Mouse (Mus musculus) intestine, embryonic 15.5 days (tissue): Measurements from ENCODE around the gene Olfr1441. TPM values are rescaled to one million over a fixed set of nuclear protein-coding genes. Genes with fewer than 3 reads are reported as not detected.

Experiments
- ATAC-seq: fragments of 200-750 bp; cut with Nextera tagmentation; 2 replicates; pipeline ENCODE4 v1.8.0; 2017; ENCODE audit warnings: moderate TSS enrichment, moderate library complexity
- H3K27ac ChIP-seq: fragments of 300-500 bp; sonication (generic); 2 replicates; pipeline ENCODE4 v1.5.1; 2015; ENCODE audit warnings: mild to moderate bottlenecking, inconsistent platforms
- H3K27me3 ChIP-seq: fragments of 300-500 bp; sonication (generic); replicated peaks from 2 replicates; pipeline ENCODE4 v1.6.1; 2015; ENCODE audit warnings: inconsistent platforms
- H3K36me3 ChIP-seq: fragments of 300-500 bp; sonication (generic); 2 replicates; pipeline ENCODE4 v1.6.1; 2015; ENCODE audit warnings: inconsistent platforms
- H3K4me1 ChIP-seq: fragments of 300-500 bp; sonication (generic); replicated peaks from 2 replicates; pipeline ENCODE4 v1.6.1; 2015; ENCODE audit warnings: inconsistent platforms
- H3K4me2 ChIP-seq: fragments of 300-500 bp; sonication (generic); replicated peaks from 2 replicates; pipeline ENCODE4 v1.6.1; 2015; ENCODE audit warnings: mild to moderate bottlenecking, inconsistent platforms
- H3K4me3 ChIP-seq: fragments of 300-500 bp; sonication (generic); replicated peaks from 2 replicates; pipeline ENCODE4 v1.5.1; 2015; ENCODE audit warnings: inconsistent platforms
- H3K9ac ChIP-seq: fragments of 300-500 bp; sonication (generic); 2 replicates; pipeline ENCODE4 v1.6.1; 2015; ENCODE audit warnings: inconsistent platforms
- H3K9me3 ChIP-seq: fragments of 300-500 bp; sonication (generic); 2 replicates; pipeline ENCODE4 v1.6.1; 2016; ENCODE audit warnings: inconsistent platforms
- WGBS: fragments of 180-500 bp; shearing (Covaris S2); methylation state at CpG from one replicate; pipeline ENCODE4 v1.1.7; 2015; 5-methylcytosine and 5-hydroxymethylcytosine counted together
- polyA plus RNA-seq: library from polyadenylated mRNA; unstranded; fragments of >200 nt; fragmentation: Nextera tagmentation; extraction: Ambion mirVana; gene quantifications from 2 replicates; pipeline ENCODE4 v1.2.1, GENCODE M21; 2015

Olfr1441 gene
- polyA plus RNA-seq, 1 experiment from 2014 or later = not detected

DNA sequence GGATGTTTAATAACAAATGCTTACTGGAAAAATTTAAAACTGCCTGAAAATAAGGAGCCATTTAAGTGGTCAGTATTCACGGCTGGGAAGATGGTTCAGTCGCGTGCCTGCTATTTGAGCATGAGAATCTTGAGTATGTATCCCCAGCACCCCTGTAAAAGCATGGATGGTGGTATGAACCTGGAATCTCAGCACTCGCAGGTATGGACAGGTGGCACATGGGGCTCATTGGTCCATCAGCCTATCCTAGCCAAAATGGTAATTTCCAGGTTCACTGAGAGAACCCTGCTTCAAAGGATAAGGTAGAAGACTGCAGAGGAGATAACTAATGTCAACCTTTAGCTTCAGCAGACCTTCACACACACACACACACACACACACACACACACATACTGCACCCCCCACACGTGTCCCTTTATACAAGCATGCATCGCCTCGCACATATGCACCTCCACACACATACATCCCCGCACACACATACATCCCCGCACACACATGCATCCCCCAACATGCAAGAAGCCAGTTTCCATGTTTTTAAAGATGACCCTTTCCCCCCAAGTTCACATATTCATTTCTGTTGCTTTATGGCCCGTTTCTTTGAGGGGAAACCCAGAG lies 48.4 kb downstream of the Olfr1441 start:
- no peaks in the 10 kb centered on the region for H3K4me1 ChIP-seq
- no peak for ATAC-seq
- peaks cover 16% of the 10 kb centered on the region for H3K36me3 ChIP-seq
- no peaks in the 10 kb centered on the region for H3K27me3 ChIP-seq
- H3K4me3 ChIP-seq = no peak overlapping the region
- no peak overlapping the region for H3K27ac ChIP-seq
- no peak overlapping the region for H3K9ac ChIP-seq
- WGBS = 93% methylated on average over 10 of the region's 10 CpGs
- H3K9me3 ChIP-seq = no peaks in the 10 kb centered on the region
- no peak overlapping the region for H3K4me2 ChIP-seq

GRCm38 (mm10) chr19:12466204-12466603 lies 49.0 kb downstream of the Olfr1441 start:
- Histone ChIP-seq H3K27ac (no peak overlapping the region), H3K27me3 (no peaks in the 10 kb centered on the region), H3K4me3 (no peak overlapping the region), H3K4me1 (no peaks in the 10 kb centered on the region), H3K9ac (no peak overlapping the region), H3K4me2 (no peak overlapping the region), H3K36me3 (peaks cover 16% of the 10 kb centered on the region), H3K9me3 (no peaks in the 10 kb centered on the region)
- ATAC-seq = peak; percentile 48; the same call in 1 of the 2 replicates
- WGBS = 27% methylated on average over 7 of the region's 7 CpGs

DNA sequence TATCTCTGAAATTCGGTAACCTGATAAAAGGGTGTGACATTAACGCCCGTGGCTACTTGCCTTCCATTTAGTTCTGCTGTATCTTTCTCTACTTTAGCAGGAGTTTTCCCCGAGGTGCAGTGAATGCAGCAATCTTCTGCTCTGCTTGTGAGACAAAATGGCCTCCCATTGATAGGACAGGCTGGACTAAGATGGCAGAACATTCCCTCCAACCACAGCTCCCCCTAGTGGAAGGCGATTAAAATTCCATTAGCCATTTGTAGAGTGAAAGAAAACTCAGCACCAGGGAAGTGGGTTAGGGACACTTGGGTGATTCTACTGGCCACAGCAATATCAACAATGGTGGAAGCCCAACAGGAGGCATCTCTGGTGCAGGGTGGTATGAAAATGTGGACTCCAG lies 50.2 kb downstream of the Olfr1441 start:
- 81% methylated on average over 5 of the region's 5 CpGs for WGBS
- no peak for ATAC-seq
- Histone ChIP-seq H3K9me3 (no peaks in the 10 kb centered on the region), H3K4me2 (no peak overlapping the region), H3K4me1 (no peaks in the 10 kb centered on the region), H3K36me3 (peaks cover 16% of the 10 kb centered on the region), H3K9ac (no peak overlapping the region), H3K27me3 (no peaks in the 10 kb centered on the region), H3K27ac (no peak overlapping the region), H3K4me3 (no peak overlapping the region)

DNA sequence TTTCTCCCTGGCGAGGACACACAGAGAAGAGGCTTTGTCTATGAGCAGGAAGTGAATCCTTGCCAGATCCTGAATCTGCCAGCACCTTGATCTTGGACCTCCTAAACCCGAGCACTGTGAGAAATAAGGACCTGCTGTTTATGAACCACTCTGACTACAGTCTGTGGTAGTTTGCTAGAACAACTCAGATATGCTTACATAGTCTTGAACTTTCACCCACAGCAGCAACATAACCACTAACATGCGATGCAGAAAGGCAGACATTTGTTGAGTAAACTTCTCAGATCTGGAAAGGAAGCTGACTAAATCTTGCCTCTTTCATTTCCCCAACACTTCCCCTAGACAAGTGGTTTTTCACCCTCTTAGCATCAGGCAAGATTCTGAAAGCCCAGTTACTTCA lies 54.6 kb downstream of the Olfr1441 start:
- Histone ChIP-seq H3K9me3 (no peaks in the 10 kb centered on the region), H3K4me3 (no peak overlapping the region), H3K27me3 (no peaks in the 10 kb centered on the region), H3K27ac (no peak overlapping the region), H3K9ac (no peak overlapping the region), H3K4me2 (no peak overlapping the region), H3K36me3 (peaks cover 13% of the 10 kb centered on the region), H3K4me1 (peaks cover 15% of the 10 kb centered on the region)
- 61% methylated on average over 3 of the region's 3 CpGs for WGBS
- ATAC-seq = no peak

DNA sequence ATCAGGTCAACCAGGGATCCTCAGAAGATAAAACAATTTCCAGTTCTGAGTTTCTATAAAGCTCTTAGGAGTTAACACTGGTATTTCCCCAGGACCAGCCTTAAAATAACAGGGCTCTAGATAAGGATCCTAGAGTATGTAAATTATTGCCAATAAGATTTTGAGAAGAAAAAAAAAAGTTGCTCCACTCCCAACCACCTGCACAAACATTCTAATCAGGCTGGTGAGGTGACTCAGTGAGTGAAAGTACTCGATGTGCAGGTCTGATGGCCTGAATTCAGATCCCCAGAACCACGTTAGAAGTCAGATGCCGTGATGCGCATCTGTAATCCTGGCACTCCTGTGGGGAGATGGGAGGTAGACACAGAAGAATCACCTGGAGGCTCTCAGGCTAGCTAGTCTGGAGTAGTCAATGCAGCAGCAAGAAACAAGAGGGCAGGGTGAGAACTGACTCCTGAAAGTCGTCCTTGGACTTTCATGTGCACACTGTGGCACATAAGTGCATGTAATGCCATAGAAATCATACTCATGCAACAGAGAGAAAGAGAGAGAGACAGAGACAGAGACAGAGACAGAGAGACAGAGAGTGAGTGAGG lies 55.2 kb downstream of the Olfr1441 start:
- Histone ChIP-seq H3K9me3 (no peaks in the 10 kb centered on the region), H3K27me3 (no peaks in the 10 kb centered on the region), H3K9ac (no peak overlapping the region), H3K4me3 (no peak overlapping the region), H3K36me3 (peaks cover 13% of the 10 kb centered on the region), H3K4me2 (no peak overlapping the region), H3K4me1 (peaks cover 16% of the 10 kb centered on the region), H3K27ac (no peak overlapping the region)
- WGBS = 70% methylated on average over 5 of the region's 5 CpGs
- ATAC-seq = no peak

Other genes starting within 250 kb of the Olfr1441 start
- not detected in 2 replicates for gene Olfr1555-ps1, start 247.3 kb upstream of the Olfr1441 start, polyA plus RNA-seq
- not detected in 2 replicates for gene Olfr1431, start 216.8 kb upstream of the Olfr1441 start, polyA plus RNA-seq
- not detected in 2 replicates for gene Olfr1432, start 184.8 kb upstream of the Olfr1441 start, polyA plus RNA-seq
- gene Olfr262, start 175.8 kb upstream of the Olfr1441 start, polyA plus RNA-seq = not detected in 2 replicates
- gene Olfr235, start 156.4 kb upstream of the Olfr1441 start, polyA plus RNA-seq = not detected in 2 replicates
- gene Olfr1434, start 137.6 kb upstream of the Olfr1441 start, polyA plus RNA-seq = not detected in 2 replicates
- not detected in 2 replicates for gene Olfr1436, start 118.3 kb upstream of the Olfr1441 start, polyA plus RNA-seq
- not detected in 2 replicates for gene Olfr1437, start 92.3 kb upstream of the Olfr1441 start, polyA plus RNA-seq
- gene Olfr1438-ps1, start 81.5 kb upstream of the Olfr1441 start, polyA plus RNA-seq = not detected in 2 replicates
- not detected in 2 replicates for gene Olfr1440, start 30.2 kb upstream of the Olfr1441 start, polyA plus RNA-seq
- not detected in 2 replicates for gene Pfpl, start 10.5 kb downstream of the Olfr1441 start, polyA plus RNA-seq
- 0.88 and 0.98 TPM in 2 replicates for gene Mpeg1, start 43.3 kb downstream of the Olfr1441 start, polyA plus RNA-seq
- 15.0 and 15.5 TPM in 2 replicates for gene Dtx4, start 84.0 kb downstream of the Olfr1441 start, polyA plus RNA-seq
- 18.4 and 20.0 TPM in 2 replicates for gene Fam111a, start 128.3 kb downstream of the Olfr1441 start, polyA plus RNA-seq
- 0.06 and 0.24 TPM in 2 replicates for gene Gm4952, start 182.5 kb downstream of the Olfr1441 start, polyA plus RNA-seq
- 0.16 and 0.32 TPM in 2 replicates for gene Glyat, start 215.9 kb downstream of the Olfr1441 start, polyA plus RNA-seq